Mouse (Mus musculus): ENCODE results near the gene Zrsr2. TPM values are rescaled to one million over a fixed set of nuclear protein-coding genes. Genes with fewer than 3 reads are reported as not detected.
A peak's percentile ranks its signal among the peaks of the same experiment; 100 is the strongest.

Zrsr2 gene
- total RNA-seq (2021), result 10 to 100 TPM; 15.4 to 27.5 TPM
- long read RNA-seq, experiment 1, transcript Zrsr2-201 (5 exons, 3,867 nt), result major isoform, 6 of 20 reads
- long read RNA-seq, experiment 1, partial matches to known transcripts, result 5 of 20 reads
- long read RNA-seq, experiment 1, other reads (novel, unspliced or antisense), result 7 of 20 reads
- long read RNA-seq, experiment 2, transcript Zrsr2-201 (5 exons, 3,867 nt), result major isoform, 13 of 33 reads
- long read RNA-seq, experiment 2, partial matches to known transcripts, result 7 of 33 reads
- long read RNA-seq, experiment 2, other reads (novel, unspliced or antisense), result 10 of 33 reads

DNA sequence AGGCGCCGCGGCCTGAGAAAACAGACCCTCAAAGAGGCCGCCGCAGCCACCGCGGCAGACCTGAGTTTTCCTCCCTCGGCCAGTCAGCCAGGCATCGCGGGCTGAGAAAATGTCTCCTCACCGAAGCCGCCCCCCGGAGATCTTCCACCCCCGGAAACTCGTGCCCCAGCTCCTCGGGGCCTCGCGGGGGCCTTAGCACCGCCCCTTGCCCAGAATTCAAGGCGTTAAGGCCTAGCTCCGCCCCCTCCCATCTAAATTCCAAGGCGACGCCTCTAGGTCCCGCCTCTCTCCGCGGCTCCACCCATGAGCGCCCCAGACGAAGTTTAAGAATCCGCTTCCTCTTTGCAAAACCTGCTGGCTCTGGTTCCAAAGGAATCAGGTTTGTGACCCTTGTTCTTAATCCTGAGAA is at the start of gene Zrsr2:
Gene Zrsr2, minus strand, starts transcription at position 195 of the 409 bp plus-strand sequence.
- DNase-seq (ENCODE audit: low spot score in 2 of 2), result peak; percentile 52 to 86

DNA sequence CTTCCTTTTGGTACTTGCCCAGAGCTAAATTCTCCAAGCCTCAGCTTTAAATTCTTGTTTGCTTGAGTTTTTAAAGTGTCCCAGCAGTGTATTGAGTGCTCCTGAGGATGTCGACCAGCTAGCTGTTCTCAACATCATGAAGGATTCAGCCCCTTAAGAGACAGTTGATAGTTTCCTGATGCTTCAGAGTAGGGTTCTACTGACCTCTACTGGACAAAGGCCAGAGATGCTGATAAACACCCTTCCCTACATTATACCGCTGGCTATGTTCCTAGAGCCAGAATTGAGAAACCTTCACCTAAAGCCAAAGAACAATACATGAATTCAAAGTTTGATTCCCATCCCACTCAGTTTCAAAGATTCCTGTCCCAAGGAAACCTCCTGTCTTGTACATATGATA is 46.3 kb upstream of the Zrsr2 start:
- DNase-seq (ENCODE audit: low spot score in 2 of 2), result no peak

DNA sequence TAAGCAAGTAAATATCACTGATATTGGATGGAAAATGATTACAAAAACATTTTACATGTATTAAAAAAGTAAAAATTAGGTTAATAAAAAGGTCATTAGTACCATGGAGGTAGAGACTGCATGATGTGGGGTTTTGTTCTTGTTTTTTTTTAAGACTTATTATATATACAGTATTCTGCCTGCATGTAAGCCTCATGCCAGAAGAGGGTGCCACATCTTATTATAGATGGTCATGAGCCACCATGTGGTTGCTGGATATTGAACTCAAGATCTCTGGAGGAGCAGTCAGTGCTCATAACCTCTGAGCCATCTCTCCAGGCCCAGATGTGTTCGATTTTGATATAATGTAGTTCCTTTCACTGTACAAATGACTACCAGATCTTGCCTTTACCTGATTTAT is 41.4 kb upstream of the Zrsr2 start:
- no peak for DNase-seq (ENCODE audit: low spot score in 2 of 2)

DNA sequence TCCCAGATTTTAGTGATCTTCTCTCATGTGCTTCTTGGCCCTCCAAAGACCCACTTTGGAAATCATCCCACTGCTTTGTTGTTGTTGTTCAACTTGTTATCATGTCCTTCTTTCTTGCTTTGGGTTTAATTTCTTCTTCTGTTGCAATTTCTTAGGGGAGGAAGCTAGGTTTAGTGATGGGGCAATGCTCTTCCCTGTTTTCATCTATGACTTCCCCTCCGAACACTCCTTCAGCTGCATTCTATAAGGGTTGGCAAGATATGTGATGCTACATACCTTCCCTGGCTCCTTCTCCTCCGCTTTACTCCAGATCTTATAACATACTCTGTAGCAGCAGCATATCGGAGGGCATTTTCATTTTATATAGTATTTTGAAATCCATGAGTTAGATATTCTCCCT is 38.3 kb upstream of the Zrsr2 start:
- DNase-seq (ENCODE audit: low spot score in 2 of 2), result no peak

DNA sequence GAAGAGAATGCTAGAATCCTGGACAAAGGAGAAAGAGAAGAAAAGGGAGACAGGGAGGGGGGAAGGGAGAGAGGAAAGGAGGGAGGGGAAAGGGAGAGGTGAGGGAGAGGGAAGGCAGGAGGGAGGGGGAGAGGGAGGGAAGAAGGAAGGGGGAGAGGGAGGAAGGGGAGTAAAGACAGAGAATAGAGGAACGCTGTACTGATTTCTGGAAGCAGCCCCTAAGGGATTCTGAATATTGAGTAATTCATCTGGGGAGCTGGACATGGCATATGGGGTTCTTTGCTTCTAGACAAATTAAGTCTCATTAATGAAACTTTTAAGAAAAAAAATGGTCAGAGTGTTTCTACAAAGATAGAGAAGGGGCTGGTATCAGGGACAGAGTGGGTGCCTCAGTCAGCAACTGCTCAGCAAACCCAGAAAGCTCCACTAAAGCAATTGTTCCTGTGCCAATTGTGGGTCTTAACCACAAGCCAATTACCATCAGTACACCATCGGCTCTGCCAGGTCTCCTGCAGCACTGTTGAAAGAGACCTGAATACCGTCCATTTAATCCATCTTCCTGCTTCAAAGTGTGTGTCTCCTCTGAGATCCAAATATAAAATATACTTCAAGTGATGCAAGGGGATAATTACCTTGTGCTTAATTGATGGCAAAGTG is 29.4 kb upstream of the Zrsr2 start:
- DNase-seq (ENCODE audit: low spot score in 2 of 2), result no peak

DNA sequence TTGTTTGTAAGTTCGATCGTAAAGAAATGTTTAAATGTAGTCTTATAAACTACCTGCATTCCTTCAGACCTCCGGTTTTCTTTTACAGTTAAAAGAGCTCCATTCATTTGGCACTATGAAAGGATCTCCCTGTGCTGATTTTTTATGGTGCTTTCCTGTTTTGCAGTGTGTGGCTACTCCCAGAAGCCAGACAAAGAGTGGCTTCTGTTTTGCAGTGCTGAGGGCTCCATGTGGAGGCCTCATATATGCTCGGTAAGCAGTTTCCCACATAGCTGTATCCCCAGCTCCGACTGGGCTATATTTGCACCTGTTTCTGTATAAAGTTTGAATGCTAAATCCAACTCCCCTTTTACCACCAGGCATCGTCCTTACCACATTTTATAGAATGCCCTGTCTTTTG is 23.7 kb upstream of the Zrsr2 start:
- no peak for DNase-seq (ENCODE audit: low spot score in 2 of 2)

DNA sequence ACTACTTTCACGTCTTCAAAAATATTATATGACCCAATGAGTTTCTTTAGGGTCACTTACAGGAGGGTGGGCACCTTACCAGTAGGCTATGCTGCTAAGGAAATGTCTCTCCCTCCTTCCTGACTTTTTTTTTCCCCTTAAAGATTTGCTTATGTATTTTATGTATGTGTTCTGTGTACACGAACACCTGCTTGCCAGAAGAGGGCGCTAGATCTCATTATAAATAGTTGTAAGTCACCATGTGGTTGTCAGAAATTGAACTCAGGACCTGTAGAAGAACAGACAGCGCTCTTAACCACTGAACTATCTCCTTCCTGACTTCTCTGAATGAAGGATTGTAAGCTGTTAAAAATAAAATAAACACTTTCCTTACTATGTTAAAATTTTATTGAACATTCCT is 23.0 kb upstream of the Zrsr2 start:
- no peak for DNase-seq (ENCODE audit: low spot score in 2 of 2)

DNA sequence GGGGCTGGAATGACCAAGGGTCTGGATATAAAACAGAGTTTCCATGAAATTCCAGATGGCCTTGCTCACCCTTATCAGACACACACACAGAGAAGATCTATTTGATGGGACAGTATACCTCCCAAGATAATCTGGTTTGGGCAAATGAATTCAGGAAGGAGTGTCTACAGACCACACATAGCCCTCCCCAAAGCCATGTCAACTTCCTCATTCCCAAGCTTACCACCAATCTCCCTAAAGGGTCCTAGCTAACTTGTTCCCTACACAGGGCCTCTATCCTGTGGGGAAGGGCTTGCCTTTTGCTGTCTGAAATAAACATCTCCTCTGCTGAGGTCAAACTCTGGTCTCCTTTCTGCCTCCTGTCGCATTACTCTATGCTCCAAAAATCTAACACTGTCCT is 22.6 kb upstream of the Zrsr2 start:
- DNase-seq (ENCODE audit: low spot score in 2 of 2), result no peak

DNA sequence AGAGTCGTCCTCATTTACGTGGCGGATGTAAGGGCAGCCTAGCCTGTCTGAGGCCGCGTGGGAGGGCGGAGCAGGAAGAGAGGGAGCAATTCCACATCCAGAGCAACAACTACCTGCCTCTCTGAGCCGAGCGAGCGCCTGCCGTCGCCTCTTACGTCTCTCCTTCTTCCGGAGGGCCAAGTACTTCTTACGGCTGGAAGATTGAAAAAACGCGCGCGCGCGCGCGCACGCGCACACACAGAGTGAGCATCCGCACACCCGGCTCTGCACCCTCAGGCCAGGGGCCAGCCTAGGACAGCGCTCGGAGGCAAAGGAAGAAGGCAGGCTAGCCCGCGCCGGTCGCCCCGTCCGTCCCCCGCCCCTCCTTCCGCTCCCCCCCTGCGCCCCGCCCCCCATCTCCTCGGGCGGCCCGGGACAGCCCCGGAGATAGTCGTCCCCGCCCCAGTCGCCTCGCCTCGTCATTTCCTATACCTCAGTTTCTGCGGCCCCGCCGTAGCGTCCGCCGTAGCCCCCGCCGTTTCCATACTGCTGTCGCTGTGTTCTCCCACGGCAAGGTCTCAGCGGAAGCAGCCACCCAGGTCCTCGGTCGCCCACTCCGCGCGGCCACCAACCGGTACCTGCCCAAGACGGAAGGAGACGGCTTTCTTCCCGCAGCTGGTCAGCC is 526 bp downstream of the Zrsr2 start:
- peak; percentile 48 to 71 for DNase-seq (ENCODE audit: low spot score in 2 of 2)

DNA sequence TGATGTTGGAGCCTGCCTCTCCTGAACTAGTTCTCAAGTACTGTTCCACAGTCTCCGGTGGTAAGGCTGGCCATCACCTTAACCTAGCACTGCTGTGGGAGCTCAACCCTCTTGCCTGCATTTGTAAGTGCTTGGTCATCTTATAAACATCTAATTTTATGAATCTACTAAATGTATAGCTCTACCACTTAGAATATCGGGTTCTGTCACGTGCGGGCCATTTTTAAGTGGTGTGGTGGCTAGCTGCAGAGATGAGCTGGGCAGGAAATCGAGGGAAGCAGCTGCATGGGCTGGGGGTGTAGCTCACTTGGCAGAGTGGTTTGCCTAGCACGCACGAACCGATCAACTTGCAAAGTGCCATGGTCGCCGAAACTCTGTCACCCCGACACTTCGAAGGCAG is 1.1 kb downstream of the Zrsr2 start:
- DNase-seq (ENCODE audit: low spot score in 2 of 2), result no peak

DNA sequence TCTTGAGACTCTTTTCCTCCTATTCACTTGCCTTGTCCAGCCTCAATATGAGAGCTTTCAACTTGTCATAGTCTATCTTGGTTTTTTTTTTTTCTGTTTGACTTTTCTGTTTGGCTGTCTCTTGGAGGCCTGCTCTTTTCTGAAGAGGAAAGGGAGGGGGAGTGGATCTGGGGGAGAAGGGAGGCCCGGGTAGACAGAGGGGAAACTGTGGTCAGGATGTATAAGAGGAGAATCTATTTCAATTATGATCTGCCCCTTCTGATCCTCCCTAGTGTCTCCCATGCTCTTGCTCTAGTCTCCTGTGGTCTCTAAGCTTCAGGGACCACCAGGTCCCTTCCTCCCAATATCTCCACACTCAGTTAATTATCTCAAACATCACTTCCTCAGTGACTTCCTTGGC is 6.8 kb downstream of the Zrsr2 start:
- no peak for DNase-seq (ENCODE audit: low spot score in 2 of 2)

DNA sequence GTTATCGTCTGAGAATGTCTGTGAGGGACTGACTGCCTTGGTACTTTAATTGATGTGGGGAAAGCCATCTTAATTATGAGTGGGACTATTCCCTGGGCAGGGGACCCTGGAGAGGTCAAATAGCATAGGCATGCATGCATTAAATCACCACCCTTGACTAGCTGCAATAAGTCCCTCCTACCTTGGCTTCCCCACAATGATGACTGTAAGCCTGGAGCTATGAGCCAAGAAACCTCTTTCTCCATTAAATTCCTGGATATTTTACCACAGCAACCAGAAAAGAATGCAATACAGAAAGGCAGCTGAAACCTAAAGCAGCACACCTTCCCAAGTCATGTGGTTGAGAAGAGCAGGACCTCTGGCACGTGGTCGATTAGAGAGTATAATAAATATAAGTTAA is 14.1 kb downstream of the Zrsr2 start:
- no peak for DNase-seq (ENCODE audit: low spot score in 2 of 2)

DNA sequence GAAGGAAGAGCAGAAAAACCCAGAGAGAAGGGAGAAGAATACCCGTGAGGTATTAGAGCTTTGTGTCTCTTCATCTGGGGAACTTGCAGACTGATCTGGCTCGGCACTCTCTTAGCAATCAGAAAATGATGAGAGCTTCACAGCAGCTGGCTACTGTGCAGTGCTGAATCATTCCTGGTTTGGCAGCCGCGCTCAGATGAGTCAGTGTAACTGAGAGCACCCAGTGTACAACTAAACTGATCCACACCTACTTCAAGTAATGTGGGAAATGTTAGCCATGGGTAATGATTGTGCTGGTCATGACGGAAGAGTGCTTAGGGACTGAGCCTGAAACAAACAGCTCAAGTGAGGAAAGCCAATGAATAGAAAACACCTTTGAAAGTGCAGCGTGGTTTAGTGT is 19.9 kb downstream of the Zrsr2 start:
- DNase-seq (ENCODE audit: low spot score in 2 of 2), result no peak

DNA sequence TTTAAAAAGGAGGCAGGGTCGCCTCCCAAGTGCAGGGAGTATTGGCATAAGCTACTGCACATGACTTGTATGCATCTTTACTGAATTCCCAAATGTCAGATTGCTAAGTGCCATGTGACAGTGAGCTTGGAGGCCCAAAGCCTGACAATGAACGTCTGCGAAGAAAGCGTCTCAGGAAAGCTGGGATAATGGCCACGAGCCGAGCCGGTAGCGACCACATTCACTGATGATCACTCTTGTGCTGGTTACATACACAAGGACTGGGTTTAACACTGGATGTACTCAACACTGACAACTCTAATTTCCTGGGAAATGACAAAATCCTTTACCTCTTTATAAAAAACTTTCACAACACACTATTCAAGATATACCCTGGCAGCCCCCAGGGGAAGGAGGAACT is 23.7 kb downstream of the Zrsr2 start:
- DNase-seq (ENCODE audit: low spot score in 2 of 2), result no peak

DNA sequence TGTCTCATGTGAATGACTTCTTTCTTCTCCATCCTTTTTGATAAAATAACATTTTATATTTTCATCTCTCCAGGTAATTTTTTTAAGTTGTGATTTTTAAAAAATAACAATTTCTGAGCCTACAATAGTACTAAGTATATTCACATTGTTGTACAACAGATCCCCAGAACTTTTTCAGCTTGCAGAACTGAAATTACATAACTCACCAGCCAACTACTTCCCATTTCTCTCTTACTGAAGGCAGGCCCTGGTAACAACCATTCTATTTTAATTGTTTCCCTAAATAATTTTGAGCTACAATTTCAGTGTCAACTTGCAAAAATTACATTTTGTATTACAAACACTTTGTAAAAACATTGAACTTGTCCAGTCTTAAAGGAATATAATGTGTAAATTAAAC is 28.9 kb downstream of the Zrsr2 start:
- DNase-seq (ENCODE audit: low spot score in 2 of 2), result no peak

DNA sequence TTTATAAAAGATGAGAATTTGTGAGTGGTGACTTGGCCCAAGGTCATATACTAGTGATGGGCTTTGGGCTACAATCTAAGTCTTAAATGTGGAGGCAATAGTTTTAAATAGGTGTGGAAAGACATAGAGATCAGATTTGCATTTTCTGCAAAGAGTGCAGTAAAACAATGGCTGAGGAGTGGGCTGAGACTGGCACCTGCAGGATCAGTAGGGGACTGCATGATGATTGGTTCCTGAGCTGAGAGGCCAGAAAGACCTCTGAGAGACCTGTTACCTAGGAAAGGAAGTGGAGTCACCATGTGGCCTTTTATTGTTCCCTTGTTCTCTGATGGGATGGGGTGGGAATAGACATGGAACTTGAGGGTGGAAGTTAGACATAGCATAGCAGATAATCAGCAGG is 45.7 kb downstream of the Zrsr2 start:
- DNase-seq (ENCODE audit: low spot score in 2 of 2), result no peak

DNA sequence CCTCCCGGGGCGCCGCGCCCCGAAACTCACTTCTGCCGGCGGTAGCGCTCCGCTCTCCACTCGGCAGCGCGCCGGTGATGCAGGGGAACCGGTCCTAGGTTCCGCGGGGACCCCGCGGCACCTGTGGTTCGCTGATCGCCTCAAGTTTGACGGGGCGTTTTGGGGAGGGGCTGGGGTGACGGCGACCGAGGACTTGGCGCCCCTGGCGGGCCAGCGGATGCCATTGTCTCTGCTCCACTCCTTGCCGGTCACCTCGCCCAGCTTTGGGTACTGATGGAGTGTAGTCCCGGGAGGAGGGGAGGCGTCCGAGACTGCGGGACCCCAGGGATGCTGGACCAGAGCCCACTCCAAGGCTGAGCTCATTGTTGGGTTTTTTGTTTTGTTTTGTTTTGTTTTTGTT is 49.1 kb downstream of the Zrsr2 start:
- DNase-seq (ENCODE audit: low spot score in 2 of 2), result peak; percentile 17 to 24

DNA sequence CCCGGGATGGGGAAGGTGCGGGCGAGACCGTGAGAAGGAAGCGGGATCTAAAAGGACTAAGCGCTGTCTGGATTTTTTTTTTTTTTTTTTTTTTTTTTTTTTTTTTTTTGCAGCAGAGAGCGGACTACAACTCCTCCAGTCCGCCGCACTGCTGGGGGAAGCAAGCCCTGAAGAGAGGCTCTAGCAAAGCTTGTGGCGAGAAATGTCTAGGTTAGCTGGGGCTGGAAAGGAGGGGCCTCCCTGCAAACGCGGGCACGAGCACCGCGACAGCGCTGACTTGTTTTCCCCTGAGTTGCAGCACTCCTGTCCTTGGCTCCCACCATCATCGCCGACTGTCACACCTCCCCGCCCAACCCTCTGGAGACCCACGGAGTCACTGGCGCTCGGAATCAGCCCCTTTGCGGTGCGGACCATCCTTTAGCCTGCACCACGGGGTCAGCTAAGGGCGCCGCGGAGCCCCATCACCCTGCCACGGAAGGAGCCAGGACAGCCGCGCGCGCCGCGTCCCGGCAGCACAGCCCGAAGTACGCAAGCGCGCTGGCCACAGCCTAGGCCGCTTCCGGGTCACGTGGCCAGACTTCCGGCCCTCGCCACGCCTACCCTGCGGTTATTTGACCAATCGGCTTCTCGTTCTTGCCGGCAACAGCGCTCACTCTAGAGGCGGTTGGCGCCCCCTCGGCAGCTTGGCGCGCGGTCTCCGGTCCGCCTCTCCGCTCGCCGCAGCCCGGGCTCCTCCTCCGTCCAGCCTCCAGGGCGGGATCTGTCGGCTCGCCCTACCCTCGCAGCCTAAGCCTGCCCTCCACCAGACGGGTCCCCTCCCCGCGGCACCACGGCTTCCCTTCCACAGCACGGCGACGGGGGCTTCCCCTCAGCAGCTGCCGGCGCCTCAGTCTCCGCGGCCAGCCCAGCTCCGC is 49.9 kb downstream of the Zrsr2 start, which contains the start of gene Ap1s2:
Gene Ap1s2, plus strand, starts transcription at position 681 of the 914 bp plus-strand sequence.
- peak; percentile 84 to 91 for DNase-seq (ENCODE audit: low spot score in 2 of 2)

DNA sequence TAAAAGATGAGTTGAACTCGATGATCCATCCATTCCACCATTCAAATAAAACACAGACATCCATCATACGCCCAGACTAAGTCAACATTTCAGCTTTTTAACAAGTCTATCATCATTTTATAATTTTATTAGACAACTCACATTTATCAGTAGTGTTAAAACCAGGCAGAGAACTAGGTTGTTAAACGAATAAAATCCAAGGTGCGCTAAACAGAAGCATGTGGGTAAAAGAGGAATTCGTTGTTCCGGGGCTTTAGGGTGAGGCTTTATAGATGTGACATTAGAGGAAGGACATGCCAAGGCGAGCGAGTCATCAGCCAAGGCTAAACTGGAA is 50.5 kb downstream of the Zrsr2 start:
- DNase-seq (ENCODE audit: low spot score in 2 of 2), result no peak

DNA sequence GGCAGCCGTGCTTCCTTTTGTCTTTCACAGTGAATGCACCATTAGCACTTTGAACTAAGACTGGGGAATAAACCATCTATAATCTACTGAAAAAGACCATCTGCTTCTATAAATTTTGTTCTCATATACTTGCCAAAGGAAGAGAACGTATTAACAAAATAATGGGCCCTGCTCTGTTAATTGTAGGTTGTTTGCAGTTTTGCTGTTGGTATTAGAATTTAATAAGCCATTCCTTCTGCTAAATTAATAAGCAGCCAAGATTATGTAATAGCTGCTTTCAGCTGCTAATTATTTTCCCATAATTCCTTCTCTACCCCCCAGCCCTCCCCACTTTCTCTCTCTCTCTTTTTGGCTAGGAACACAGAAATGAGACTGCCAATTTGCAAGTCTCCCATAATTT is 51.6 kb downstream of the Zrsr2 start:
- no peak for DNase-seq (ENCODE audit: low spot score in 2 of 2)

DNA sequence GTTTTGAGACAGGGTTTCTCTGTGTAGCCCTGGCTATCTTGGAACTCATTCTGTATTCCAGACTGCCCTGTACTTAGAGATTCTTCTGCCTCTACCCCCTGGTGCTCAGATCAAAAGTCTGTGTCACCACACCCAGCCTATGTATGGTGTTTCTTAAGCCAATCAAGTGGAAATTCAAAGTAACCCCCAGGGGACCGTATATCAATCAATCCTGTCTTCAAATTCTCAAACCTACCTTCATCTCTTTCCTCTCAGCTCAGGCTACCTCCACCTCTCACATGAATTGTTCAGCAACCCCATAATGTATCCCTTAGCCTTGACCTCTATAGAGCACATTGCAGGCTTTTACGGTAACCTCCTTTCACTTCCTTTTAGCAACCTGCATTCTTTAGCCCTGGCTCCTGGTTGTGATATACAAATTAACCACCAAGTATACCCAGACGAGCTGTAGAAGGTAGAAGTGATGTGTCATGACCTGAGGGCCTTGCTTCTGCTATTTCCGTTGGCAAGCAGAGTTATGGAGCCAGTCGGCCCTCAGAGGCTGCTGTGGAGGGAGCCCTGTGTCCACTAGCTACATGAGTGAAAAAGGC is 58.9 kb downstream of the Zrsr2 start:
- no peak for DNase-seq (ENCODE audit: low spot score in 2 of 2)
